Mouse (Mus musculus): ENCODE results near the gene Add2. TPM values are rescaled to one million over a fixed set of nuclear protein-coding genes. Genes with fewer than 3 reads are reported as not detected.

Gene Add2
- polyA plus RNA-seq, 1 experiment: 1.7 TPM

- no peak overlapping the region for H3K27ac ChIP-seq (ENCODE audit: control insufficient read depth, insufficient read depth, low read depth, low read length)
- TF ChIP-seq CTCF (IDR thresholded peaks at IDR 0.05; ENCODE audit: control insufficient read depth, insufficient read depth, insufficient replicate concordance, low read depth, low read length): no peak
- no peak for TF ChIP-seq POLR2A (IDR thresholded peaks at IDR 0.05; ENCODE audit: control insufficient read depth, low read depth, low read length)
Observed at GRCm38 (mm10) chr6:86069856-86070255, 41.4 kb downstream of the Add2 start.

DNA sequence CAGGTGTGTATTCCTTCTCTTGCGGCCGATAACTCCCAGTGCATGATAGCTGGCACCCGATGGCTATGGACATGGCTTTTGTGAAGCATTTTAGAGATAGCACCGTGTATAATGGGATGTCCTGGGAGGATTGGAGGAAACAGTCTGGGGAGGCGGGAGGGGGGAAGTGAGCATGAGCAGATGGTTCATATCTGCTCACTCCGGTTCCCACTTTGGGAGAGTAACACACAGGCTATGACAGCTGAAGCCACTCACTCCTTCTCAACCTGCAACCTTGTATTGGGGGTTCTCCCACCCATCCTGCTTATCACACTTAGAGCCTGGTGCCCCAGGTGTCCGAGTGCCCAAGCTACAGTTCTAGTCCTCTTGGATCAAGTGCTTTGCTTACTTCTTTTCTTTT, 41.8 kb downstream of the Add2 start:
- no peaks in the 10 kb centered on the region for H3K27me3 ChIP-seq (ENCODE audit: control insufficient read depth, insufficient read depth, low read length)
- no peak overlapping the region for H3K27ac ChIP-seq (ENCODE audit: control insufficient read depth, insufficient read depth, low read depth, low read length)
- no peaks in the 10 kb centered on the region for H3K36me3 ChIP-seq (ENCODE audit: control insufficient read depth, insufficient read depth, low read length)
- no peak for TF ChIP-seq CTCF (IDR thresholded peaks at IDR 0.05; ENCODE audit: control insufficient read depth, insufficient read depth, insufficient replicate concordance, low read depth, low read length)
- no peak for TF ChIP-seq POLR2A (IDR thresholded peaks at IDR 0.05; ENCODE audit: control insufficient read depth, low read depth, low read length)
- H3K4me1 ChIP-seq (ENCODE audit: control insufficient read depth, insufficient read depth, low read length): no peaks in the 10 kb centered on the region
- no peak overlapping the region for H3K4me3 ChIP-seq (ENCODE audit: control insufficient read depth, low read depth, low read length)

More at GRCm38 (mm10) chr6:86069856-86070255, 41.4 kb downstream of the Add2 start:
- Histone ChIP-seq H3K36me3 (ENCODE audit: control insufficient read depth, insufficient read depth, low read length) (no peaks in the 10 kb centered on the region), H3K4me3 (ENCODE audit: control insufficient read depth, low read depth, low read length) (no peak overlapping the region), H3K27me3 (ENCODE audit: control insufficient read depth, insufficient read depth, low read length) (no peaks in the 10 kb centered on the region), H3K4me1 (ENCODE audit: control insufficient read depth, insufficient read depth, low read length) (no peaks in the 10 kb centered on the region)

DNA sequence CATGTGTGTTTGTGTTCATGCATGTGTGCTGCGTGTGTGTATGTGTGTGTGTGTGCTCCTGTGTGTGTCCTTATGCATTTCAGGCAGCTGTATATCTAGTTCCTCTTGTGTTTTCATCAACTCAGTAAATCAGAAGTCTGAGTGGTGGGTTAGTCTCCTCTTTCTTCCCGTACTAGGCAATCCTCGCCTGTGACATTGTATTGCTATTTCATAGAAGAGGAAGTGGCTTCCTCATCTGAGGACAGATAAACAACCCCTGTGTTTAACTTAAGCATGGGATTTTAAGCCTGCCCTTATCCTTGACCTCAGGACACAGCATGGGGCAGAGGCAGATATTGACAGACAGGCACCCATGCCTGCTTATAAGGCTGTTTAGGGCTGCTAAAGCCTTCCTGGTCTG, 45.4 kb downstream of the Add2 start:
- no peak overlapping the region for H3K27ac ChIP-seq (ENCODE audit: control insufficient read depth, insufficient read depth, low read depth, low read length)
- no peaks in the 10 kb centered on the region for H3K27me3 ChIP-seq (ENCODE audit: control insufficient read depth, insufficient read depth, low read length)
- TF ChIP-seq CTCF (IDR thresholded peaks at IDR 0.05; ENCODE audit: control insufficient read depth, insufficient read depth, insufficient replicate concordance, low read depth, low read length) (no peak), POLR2A (IDR thresholded peaks at IDR 0.05; ENCODE audit: control insufficient read depth, low read depth, low read length) (no peak)
- no peaks in the 10 kb centered on the region for H3K4me1 ChIP-seq (ENCODE audit: control insufficient read depth, insufficient read depth, low read length)
- no peak overlapping the region for H3K4me3 ChIP-seq (ENCODE audit: control insufficient read depth, low read depth, low read length)
- H3K36me3 ChIP-seq (ENCODE audit: control insufficient read depth, insufficient read depth, low read length): no peaks in the 10 kb centered on the region

DNA sequence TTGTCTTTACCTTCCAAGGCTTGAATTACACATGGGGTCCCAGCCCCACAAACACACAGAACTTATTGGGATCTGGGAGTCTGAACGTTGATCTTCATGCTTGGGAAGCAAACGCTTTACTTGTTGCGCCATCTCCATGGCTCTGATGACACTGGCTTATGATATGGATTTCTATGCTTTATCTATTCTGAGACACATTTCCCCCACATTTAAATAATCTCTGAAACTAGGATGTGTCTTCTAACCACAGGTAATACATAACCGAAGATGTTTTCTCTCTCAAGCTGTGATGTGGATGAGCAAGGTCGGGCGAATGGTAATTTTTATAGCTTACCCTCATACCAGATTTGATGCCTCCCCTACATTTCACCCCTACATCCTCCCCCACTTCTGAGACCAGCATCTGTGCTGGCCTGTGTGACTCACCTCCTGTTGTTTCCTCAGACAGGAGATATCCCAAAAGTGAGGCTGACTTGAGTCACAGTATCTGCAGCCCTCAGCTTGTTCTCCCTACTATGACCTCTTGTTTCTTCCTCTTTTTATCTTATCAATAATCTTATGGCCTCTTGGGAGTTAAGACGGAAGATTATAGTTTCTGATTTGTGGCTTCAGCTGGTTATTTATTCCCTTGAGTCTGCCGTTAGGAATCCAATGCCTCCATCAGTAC, 46.2 kb downstream of the Add2 start:
- no peak for TF ChIP-seq POLR2A (IDR thresholded peaks at IDR 0.05; ENCODE audit: control insufficient read depth, low read depth, low read length)
- no peak for TF ChIP-seq CTCF (IDR thresholded peaks at IDR 0.05; ENCODE audit: control insufficient read depth, insufficient read depth, insufficient replicate concordance, low read depth, low read length)

GRCm38 (mm10) chr6:86076525-86076924, 48.0 kb downstream of the Add2 start:
- Histone ChIP-seq H3K4me1 (ENCODE audit: control insufficient read depth, insufficient read depth, low read length) (no peaks in the 10 kb centered on the region), H3K27me3 (ENCODE audit: control insufficient read depth, insufficient read depth, low read length) (no peaks in the 10 kb centered on the region), H3K36me3 (ENCODE audit: control insufficient read depth, insufficient read depth, low read length) (no peaks in the 10 kb centered on the region), H3K27ac (ENCODE audit: control insufficient read depth, insufficient read depth, low read depth, low read length) (no peak overlapping the region), H3K4me3 (ENCODE audit: control insufficient read depth, low read depth, low read length) (no peak overlapping the region)
- TF ChIP-seq CTCF (IDR thresholded peaks at IDR 0.05; ENCODE audit: control insufficient read depth, insufficient read depth, insufficient replicate concordance, low read depth, low read length) (no peak), POLR2A (IDR thresholded peaks at IDR 0.05; ENCODE audit: control insufficient read depth, low read depth, low read length) (no peak)

More for the DNA sequence above, 46.2 kb downstream of the Add2 start:
- H3K4me3 ChIP-seq (ENCODE audit: control insufficient read depth, low read depth, low read length): no peak overlapping the region
- H3K27me3 ChIP-seq (ENCODE audit: control insufficient read depth, insufficient read depth, low read length): no peaks in the 10 kb centered on the region
- no peaks in the 10 kb centered on the region for H3K36me3 ChIP-seq (ENCODE audit: control insufficient read depth, insufficient read depth, low read length)
- no peaks in the 10 kb centered on the region for H3K4me1 ChIP-seq (ENCODE audit: control insufficient read depth, insufficient read depth, low read length)
- no peak overlapping the region for H3K27ac ChIP-seq (ENCODE audit: control insufficient read depth, insufficient read depth, low read depth, low read length)

GRCm38 (mm10) chr6:86077880-86078279, 49.4 kb downstream of the Add2 start:
- Histone ChIP-seq H3K4me3 (ENCODE audit: control insufficient read depth, low read depth, low read length) (no peak overlapping the region), H3K27me3 (ENCODE audit: control insufficient read depth, insufficient read depth, low read length) (no peaks in the 10 kb centered on the region), H3K27ac (ENCODE audit: control insufficient read depth, insufficient read depth, low read depth, low read length) (no peak overlapping the region), H3K36me3 (ENCODE audit: control insufficient read depth, insufficient read depth, low read length) (no peaks in the 10 kb centered on the region), H3K4me1 (ENCODE audit: control insufficient read depth, insufficient read depth, low read length) (no peaks in the 10 kb centered on the region)
- TF ChIP-seq POLR2A (IDR thresholded peaks at IDR 0.05; ENCODE audit: control insufficient read depth, low read depth, low read length): no peak
- no peak for TF ChIP-seq CTCF (IDR thresholded peaks at IDR 0.05; ENCODE audit: control insufficient read depth, insufficient read depth, insufficient replicate concordance, low read depth, low read length)

DNA sequence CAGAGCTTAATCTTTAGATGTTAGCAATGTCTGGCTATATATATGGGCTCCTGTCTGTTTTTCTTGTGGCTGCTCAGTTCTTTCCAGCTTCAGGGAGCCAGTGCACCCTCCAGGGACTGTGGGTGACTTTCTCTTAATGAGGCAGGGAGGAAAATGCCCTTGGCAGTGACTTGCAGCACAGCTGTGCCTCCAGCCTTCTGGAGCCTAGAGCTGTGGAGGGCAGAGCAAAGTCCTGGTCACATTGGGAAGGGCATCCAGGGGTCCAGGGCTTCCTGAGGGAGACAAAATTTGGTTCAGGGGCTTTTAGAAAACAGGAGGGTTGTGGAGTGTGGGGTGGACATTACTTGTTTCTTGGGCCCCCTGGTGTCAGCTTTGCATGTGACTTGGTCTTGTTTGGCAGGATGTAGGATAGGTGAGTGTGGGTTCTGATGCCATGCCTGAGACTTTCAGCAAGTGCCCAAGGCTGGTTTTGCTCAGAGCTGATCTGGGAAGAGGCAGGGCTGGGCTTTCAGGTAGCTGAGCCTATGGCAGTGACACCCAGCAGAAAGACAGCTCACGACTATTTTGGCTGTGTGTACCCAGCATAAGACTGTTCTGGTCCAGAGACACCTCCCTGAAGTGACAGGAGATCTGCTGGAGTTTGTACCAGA, 50.0 kb downstream of the Add2 start:
- Histone ChIP-seq H3K36me3 (ENCODE audit: control insufficient read depth, insufficient read depth, low read length) (no peaks in the 10 kb centered on the region), H3K4me1 (ENCODE audit: control insufficient read depth, insufficient read depth, low read length) (no peaks in the 10 kb centered on the region), H3K27me3 (ENCODE audit: control insufficient read depth, insufficient read depth, low read length) (no peaks in the 10 kb centered on the region), H3K4me3 (ENCODE audit: control insufficient read depth, low read depth, low read length) (no peak overlapping the region), H3K27ac (ENCODE audit: control insufficient read depth, insufficient read depth, low read depth, low read length) (no peak overlapping the region)
- no peak for TF ChIP-seq POLR2A (IDR thresholded peaks at IDR 0.05; ENCODE audit: control insufficient read depth, low read depth, low read length)
